Mouse (Mus musculus) adrenal gland, postnatal 14 days (tissue): ENCODE data around the gene Adamts14. TPM values are rescaled to one million over a fixed set of nuclear protein-coding genes. Genes with fewer than 3 reads are reported as not detected.

ENCODE experiments used
- DNase-seq: peaks from one replicate; pipeline ENCODE4 v3.0.0; 2021; ENCODE audit warnings: mixed read lengths
- total RNA-seq: library from RNA; stranded (reverse); gene quantifications from 2 replicates; pipeline ENCODE4 v1.2.3, GENCODE M21; 2021

The Adamts14 gene
- total RNA-seq, 1 experiment from 2014 or later: 3.0 TPM

- peak; percentile 44 for DNase-seq
Observed at GRCm38 (mm10) chr10:61275669-61276110, 2.5 kb upstream of the Adamts14 start.

DNA sequence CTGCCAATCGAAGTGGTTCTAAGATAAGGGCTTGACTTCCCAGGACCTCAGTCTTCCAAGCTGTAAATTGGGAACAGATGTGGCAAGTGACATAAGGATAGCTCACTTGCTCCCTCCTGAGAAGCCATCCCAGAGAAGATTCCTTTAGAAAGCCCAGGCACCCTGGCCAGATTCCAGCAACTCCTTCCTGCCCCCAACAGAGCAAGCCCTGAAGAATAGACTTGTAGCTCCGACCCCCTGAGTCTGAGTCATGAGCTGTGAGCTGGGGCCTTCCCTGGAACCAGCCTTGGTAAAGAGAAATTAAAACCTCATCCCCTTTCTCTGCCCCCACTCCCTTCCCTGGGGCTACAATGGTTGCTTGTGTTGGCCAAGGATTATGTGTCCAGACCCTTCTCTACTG, 1.3 kb upstream of the Adamts14 start:
- no peak for DNase-seq

DNA sequence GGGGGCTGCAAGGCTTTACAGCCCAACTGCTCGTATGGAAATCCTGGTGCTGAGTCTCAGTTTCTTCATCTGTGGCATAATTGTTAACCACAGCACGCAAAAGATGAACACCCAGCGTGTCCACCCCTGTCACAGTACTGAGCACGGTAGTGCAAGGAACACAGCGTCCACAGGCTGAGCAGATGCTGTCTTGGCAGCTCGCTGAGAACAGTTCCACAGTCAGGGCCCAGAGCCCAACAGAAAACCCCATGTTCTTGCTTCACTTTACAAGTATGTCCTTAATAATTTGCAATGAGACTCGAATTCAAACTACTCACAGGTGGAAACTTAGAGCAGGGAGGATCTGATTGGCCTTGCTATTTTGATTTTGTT, 592 bp upstream of the Adamts14 start:
- no peak for DNase-seq

DNA sequence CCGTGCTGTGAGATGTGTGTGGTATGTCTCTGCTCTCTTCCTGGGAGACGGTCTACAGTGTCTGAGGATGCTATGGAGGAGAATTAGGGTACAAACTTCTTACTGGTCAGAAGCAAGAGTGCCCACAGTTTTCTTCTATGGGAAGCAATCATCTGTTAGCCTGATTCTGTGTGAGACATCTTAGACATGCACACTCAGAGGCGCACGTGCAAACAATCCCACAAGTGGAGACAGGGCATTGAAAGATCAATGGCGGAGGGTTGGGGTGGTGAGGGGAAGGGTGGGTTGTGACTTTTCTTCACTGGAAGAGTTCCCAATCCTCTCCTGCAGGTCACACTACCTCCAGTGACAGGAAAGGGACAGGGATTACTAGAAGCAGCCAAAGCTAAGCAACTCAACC, 607 bp downstream of the Adamts14 start:
- DNase-seq: no peak

GRCm38 (mm10) chr10:61272089-61272626, 1.1 kb downstream of the Adamts14 start:
- no peak for DNase-seq

GRCm38 (mm10) chr10:61267378-61267777, 5.9 kb downstream of the Adamts14 start:
- no peak for DNase-seq

GRCm38 (mm10) chr10:61263606-61264005, 9.6 kb downstream of the Adamts14 start:
- DNase-seq: no peak

DNA sequence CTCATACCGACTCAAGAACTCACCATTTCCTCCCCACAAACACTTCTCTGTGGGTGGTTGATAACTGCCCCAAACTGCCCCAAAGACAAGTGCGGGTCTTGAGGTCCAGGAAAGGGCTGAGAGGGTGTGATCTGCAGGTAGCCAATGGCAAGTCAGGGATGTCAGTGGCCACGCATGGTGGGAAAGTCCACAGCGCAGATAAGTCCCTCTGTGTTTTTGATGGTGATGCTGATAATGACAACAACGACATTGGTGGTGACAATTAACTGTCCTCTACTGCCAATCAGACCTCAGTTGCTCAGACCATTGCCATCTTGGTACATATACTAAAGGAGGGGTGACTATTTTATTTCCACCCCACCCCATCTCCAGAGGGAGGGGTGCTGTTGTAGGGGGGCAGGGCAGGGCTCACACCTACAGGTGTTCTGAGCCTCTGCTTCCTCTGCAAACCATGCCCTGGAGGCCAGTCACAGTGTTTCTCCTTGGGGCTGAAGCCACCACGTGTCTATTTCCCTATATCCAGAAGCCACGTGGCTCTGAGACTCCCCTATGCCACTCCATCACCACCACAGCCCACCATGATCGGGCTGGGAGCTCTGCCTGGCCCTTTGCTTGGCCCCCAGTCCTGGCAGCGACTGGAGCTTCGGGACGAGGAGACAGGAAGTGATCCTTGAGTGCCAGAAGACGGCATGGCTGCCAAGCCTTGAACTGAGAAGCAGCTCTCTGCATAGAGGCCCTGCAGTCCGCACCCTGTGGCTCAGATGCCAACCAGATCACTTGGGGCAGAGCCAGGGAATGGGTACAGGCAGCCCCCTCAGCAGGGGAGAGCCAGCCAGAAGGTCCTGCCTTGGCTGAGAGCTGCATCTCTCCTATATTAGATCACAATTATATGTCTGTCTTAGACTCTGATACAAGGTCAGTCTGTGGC, 11.7 kb downstream of the Adamts14 start:
- no peak for DNase-seq

DNA sequence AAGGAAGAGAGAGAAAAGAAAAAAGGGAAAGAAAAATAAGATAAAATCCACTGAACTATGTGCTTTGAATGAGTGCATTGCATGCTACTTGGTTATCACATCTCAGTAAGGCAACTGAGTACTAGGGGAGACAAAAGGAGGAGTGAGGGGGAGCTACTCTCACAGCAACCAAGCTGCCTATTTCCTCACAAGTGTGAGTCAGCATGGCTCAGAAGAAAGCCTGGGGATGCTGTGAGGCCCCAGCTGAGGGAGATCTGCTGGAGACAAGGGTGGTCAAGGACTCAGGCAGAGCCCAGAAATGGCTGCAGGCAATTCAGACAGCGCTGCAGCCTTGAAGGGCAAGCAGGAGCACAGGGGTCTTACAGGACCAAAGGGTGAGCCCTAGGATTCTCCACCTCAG, 15.1 kb downstream of the Adamts14 start:
- no peak for DNase-seq

DNA sequence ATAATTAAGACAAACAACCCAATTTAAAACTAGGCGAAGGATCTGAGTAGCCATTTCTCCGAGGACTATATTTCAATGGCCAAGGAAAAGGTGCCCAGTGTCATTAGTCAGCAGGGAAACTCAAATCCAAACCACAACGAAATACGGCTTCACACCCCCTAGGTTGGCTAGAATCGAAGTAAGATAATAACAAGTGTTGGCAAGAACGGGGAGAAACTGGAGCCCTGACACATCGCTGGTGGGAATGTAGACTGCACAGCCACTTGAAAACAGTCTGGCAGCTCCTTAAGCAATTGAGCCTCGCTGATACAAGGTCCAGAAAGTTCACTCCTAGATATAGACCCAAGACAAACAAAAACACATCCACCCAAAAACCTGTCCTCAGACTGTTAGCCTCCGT, 16.6 kb downstream of the Adamts14 start:
- no peak for DNase-seq

DNA sequence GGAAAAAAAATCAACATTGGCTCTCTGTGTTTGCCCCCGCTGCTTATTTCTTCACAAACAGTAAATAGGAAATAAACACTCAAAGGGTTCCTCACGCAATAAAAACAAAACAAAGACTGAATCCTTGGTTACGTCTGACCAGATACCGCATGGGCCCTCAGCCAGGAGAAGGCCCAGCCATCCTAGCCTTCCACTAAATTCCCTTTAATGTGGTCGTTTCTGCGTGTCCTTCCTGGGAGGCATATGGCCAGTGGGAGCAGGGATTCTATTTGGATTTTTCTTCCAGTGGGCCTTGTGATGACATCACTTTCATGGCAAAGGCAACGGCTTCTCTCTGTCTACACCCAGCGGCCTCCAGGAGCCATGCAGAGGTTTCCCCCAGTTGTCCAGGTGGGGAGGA, 18.0 kb downstream of the Adamts14 start:
- DNase-seq: no peak

GRCm38 (mm10) chr10:61254761-61255160, 18.5 kb downstream of the Adamts14 start:
- DNase-seq: peak; percentile 46

DNA sequence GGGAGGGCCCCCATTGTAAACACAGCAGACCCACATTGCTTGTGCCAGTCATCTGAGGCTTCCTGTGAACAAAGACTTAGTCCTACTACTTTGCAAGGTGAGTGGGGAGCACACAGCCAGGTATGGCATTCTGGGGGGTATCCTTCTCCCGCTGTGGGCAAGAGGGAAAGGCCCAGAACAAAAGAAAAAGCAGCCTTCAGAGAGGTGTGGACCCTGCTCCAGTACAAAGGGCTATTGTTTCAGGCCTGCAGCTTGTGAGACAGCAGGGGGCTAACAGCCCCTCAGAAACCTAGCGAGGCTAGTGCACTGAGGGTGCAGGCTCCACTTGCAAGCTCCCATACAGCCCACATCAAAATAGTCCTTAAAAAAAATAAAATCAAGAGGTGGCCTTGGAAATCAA, 23.3 kb downstream of the Adamts14 start:
- DNase-seq: no peak

DNA sequence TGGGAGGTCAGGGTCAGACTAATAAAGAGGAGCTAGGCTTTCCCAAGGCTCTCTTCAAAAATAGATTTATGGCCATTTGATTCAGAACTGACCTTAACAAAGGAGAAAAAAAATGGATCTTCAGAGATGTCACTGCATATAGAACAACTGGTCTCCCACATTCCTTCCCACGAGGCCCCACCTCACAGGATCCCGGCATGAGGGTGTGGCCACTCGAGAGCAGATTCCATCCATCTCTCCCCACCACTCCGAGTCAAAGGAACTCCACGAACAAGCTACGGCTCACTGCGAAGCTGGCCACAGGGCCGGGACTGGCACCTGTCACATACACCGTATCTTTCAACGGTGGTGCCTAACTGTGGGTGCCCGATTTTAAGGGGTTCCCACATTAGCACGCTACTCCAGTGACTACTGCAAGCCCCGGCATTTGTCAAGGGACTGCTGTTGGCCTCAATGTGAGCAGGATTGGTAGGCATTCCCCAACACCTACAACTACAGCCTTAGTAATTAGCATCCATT, 24.6 kb downstream of the Adamts14 start:
- no peak for DNase-seq

GRCm38 (mm10) chr10:61246288-61246687, 26.9 kb downstream of the Adamts14 start:
- DNase-seq: no peak

DNA sequence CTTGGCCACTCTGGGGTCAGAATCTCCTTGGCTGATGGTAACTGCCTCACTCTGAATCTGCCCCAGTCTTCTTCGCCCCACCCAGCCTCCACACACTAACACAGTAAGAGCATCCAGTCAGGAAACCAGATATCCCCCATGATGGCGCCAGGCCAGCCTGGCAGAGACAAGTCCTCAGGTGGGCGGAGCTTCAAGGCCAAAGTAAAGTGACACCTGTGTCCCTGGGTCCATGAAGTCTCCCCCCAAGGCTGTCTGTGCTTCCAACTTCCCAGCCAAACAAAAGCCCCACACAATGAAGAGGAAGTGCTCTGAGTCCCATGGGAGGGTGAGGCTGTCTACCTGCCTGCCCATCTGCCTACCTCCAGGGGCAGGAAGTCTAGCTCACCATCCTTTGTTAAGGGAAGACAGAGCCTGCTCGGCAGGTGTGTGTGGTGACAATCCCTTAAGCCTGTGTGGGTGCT, 31.2 kb downstream of the Adamts14 start:
- DNase-seq: no peak

- peak; percentile 20 for DNase-seq
Observed at GRCm38 (mm10) chr10:61240108-61240920, 32.9 kb downstream of the Adamts14 start.

DNA sequence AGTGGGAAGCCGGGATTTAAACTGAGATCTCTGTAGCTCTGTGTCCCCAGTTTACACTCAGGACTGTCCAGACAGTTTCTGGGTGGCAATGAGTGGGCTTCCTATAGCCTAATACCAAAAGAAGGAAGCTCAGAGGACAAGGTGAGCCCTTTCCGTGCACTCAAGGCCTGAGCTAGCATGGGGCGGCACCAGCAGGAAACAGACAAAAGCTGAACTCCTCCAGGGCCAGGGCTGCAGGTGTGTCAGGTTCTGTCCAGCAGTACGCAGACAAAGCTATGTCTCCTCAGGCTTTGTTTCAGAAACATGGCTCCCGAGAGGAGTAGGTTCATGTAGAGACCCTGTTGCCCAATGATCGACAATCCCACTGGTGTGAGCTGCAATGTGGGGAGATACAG, 35.9 kb downstream of the Adamts14 start:
- DNase-seq: no peak

DNA sequence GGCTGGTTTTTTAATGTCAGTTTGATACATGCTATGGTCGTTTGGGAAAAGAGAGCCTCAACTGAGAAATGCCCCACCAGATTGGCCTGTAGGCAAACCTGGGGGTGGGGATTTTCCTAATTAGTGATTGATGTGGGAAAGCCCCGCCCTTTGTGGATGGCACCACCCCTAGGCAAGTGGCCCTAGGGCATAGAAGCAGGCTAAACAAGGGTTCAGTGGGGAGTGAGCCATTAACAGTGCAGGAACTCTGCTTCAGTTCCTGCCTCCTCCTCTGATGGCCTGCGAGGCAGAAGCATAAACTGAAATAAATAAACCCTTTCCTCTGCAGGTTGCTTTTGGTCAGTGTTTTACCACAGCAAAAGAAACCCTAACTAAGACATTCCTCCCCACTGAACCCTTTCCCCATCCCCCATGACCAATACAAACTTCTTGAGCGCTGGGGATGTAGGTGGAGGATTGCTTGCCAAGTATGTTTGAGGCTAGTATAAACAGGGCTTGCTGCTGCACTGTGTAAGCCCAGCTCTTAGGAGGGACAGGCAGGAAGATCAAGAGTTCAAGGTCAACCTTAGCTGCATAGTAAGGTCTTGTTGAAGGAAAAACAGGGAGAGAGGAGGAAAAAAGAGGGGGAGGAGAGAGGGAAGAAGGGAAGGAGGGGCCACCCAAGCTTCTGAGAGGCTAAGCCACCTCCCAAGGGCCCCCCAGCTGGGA, 36.4 kb downstream of the Adamts14 start:
- DNase-seq: no peak

DNA sequence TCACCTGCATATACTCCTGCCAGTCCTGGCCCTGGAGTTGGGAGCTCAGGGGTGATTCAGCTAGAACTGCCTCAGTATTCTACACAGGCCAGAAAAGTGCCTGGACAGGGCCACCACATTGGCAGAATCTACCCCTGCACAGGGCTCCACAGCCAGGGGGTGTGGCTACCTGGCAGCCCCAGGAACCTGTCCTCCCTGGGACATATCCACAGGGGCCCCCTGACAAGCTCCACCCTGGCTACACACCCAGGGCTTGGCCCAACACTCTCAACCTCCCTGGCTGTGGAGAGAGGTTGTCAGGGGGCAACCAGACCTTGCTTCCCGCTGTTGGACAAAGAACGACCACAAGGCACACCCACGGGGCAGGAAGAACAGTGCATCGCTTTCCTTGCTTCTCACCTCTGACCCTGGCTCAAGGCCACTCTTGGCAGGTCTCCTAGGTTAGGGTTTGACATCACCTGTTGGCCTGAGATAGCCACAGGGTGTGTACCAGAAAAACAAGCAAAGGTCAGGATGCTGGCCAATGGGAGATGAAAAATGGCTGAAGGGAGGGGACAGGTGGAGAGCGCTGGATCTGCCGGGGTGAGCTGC, 37.5 kb downstream of the Adamts14 start:
- DNase-seq: no peak

- DNase-seq: no peak
Observed at GRCm38 (mm10) chr10:61234319-61234718, 38.9 kb downstream of the Adamts14 start.
